Mouse (Mus musculus): ENCODE data around the gene Trim41. TPM values are rescaled to one million over a fixed set of nuclear protein-coding genes. Genes with fewer than 3 reads are reported as not detected.

Gene Trim41
- 33.9 and 35.4 TPM in 2 replicates for polyA plus RNA-seq (2012; rRNA removed)

GRCm38 (mm10) chr11:48816800-48817665 lies at the start of gene Trim41:
Gene Trim41, minus strand, starts transcription at chr11:48817353.

GRCm38 (mm10) chr11:48825979-48826751 lies 9.0 kb upstream of the Trim41 start, which contains the start of the genes Trim7 and Gm12184:
Gene Trim7, plus strand, starts transcription at chr11:48826140.
Gene Gm12184, minus strand, starts transcription at chr11:48826655.

GRCm38 (mm10) chr11:48799921-48800701 lies 17.0 kb downstream of the Trim41 start, which contains the start of gene Rack1:
Gene Rack1, plus strand, starts transcription at chr11:48800332.

Other genes with a start within 250 kb of the Trim41 start
- 3,049 and 4,867 TPM in 2 replicates for gene Rack1, start 17.0 kb downstream of the Trim41 start, polyA plus RNA-seq (2012; rRNA removed)
- 22.2 and 25.4 TPM in 2 replicates for gene Trim7, start 8.8 kb upstream of the Trim41 start, polyA plus RNA-seq (2012; rRNA removed)
- 16.3 and 26.6 TPM in 2 replicates for gene Gm12184, start 9.3 kb upstream of the Trim41 start, polyA plus RNA-seq (2012; rRNA removed)
- 7.1 and 9.1 TPM in 2 replicates for gene Irgm1, start 54.3 kb upstream of the Trim41 start, polyA plus RNA-seq (2012; rRNA removed)
- 0.15 and 0.18 TPM in 2 replicates for gene Gm5431, start 84.9 kb upstream of the Trim41 start, polyA plus RNA-seq (2012; rRNA removed)
- 1.7 and 3.1 TPM in 2 replicates for gene Psme2b, start 128.8 kb upstream of the Trim41 start, polyA plus RNA-seq (2012; rRNA removed)
- gene Olfr56, start 161.5 kb upstream of the Trim41 start, polyA plus RNA-seq (2012; rRNA removed), result 0.07 and 0.11 TPM in 2 replicates
- 1.0 and 1.5 TPM in 2 replicates for gene 9930111J21Rik1, start 162.0 kb upstream of the Trim41 start, polyA plus RNA-seq (2012; rRNA removed)
- gene Gm12185, start 174.9 kb upstream of the Trim41 start, polyA plus RNA-seq (2012; rRNA removed), result 0.03 and 0.05 TPM in 2 replicates
- gene Tgtp1, start 176.8 kb upstream of the Trim41 start, polyA plus RNA-seq (2012; rRNA removed), result 0.43 and 0.56 TPM in 2 replicates
- 0.54 and 1.0 TPM in 2 replicates for gene 9930111J21Rik2, start 233.9 kb upstream of the Trim41 start, polyA plus RNA-seq (2012; rRNA removed)
- gene Tgtp2, start 246.9 kb upstream of the Trim41 start, polyA plus RNA-seq (2012; rRNA removed), result 2.0 TPM in 2 replicates